Mouse (Mus musculus) embryonic fibroblast, embryonic 13.5 days (primary cell): ENCODE measurements around the gene Ssh1.

Experiments
- CTCF ChIP-seq: IDR thresholded peaks from 2 replicates; pipeline ENCODE4 v1.5.1; 2011; ENCODE audit warnings: mild to moderate bottlenecking, control low read depth, low read length, moderate library complexity, borderline replicate concordance; ENCODE audit not compliant: insufficient read depth
- POLR2A ChIP-seq: IDR thresholded peaks from 2 replicates; pipeline ENCODE4 v1.6.1; 2011; ENCODE audit warnings: low read depth, mild to moderate bottlenecking, control low read depth, low read length, moderate library complexity

- TF ChIP-seq POLR2A: no peak
- no peak for TF ChIP-seq CTCF
Measured at GRCm38 (mm10) chr5:113930648-113931609, 62.8 kb downstream of the Ssh1 start.
